20 mouse cellular contexts compared by ENCODE assay signal in genomic region chr13:70729996-70730395, GRCm38 (mm10).
DNase-seq lines count a peak whose midpoint lies in the region.
"Had no signal": no experiment of that assay in that cellular context is flagged by ENCODE, and none has a peak within 500 bp of the region (broad histone marks: within the 10 kb centered on the region; RNA-seq: fewer than 3 reads in every experiment).

No protein-coding gene starts in this region.

- intact Hi-C loops in gastrocnemius, postnatal 14 days (cut with DNase I; ENCODE audit: low total_unique reads) = no loop called here
- intact Hi-C loops in left cerebral cortex, postnatal 4 days (cut with DNase I) = no loop called here

- no peaks in the 10 kb centered on the region for H3K9me3 ChIP-seq in embryonic facial prominence, embryonic 10.5 days
- H3K9me3 ChIP-seq: forebrain, embryonic 12.5 days; hindbrain, embryonic 12.5 days; liver, embryonic 12.5 days; midbrain, embryonic 13.5 days had no signal

- 44% methylated on average over 5 of the region's 5 CpGs for WGBS in embryonic facial prominence, embryonic 10.5 days

- H3K4me3 ChIP-seq in embryonic facial prominence, embryonic 10.5 days = no peak overlapping the region
- H3K4me3 ChIP-seq: forebrain, embryonic 12.5 days; hindbrain, embryonic 12.5 days; layer of hippocampus, adult 2 months; liver, embryonic 12.5 days; midbrain, embryonic 13.5 days had no signal

- peak; percentile 9 for DNase-seq in gastrocnemius, postnatal 14 days
- no peak for DNase-seq in gastrocnemius, postnatal 10 days
- DNase-seq in lung, postnatal 36 days = peak; percentile 6
- DNase-seq in lung, postnatal 10 days = no peak
- DNase-seq in embryonic facial prominence, embryonic 10.5 days (ENCODE audit: low spot score) = no peak
- no peak for DNase-seq in adrenal gland, adult 8-10 months
- no peak for DNase-seq in left cerebral cortex, postnatal 4 days
- DNase-seq: adrenal gland, postnatal 25 days; cerebellum, adult 11-12 months; cerebellum, postnatal 25 days; embryo, embryonic 11 days; kidney, adult 8-10 months; layer of hippocampus, postnatal 36 days; lung, embryonic 14.5 days; thymus, postnatal 36 days had no signal

- H3K4me1 ChIP-seq in embryonic facial prominence, embryonic 10.5 days = peaks cover 45% of the 10 kb centered on the region

- H3K27ac ChIP-seq in embryonic facial prominence, embryonic 10.5 days (replicated peaks) = 0 out of 2 replicates have a peak overlapping the region, but pooled peaks have one; percentile 41
- H3K27ac ChIP-seq: forebrain, embryonic 12.5 days; hindbrain, embryonic 12.5 days; layer of hippocampus, adult 2 months; liver, embryonic 12.5 days; midbrain, embryonic 13.5 days had no signal

- no peaks in the 10 kb centered on the region for H3K36me3 ChIP-seq in embryonic facial prominence, embryonic 10.5 days (replicated peaks)
- H3K36me3 ChIP-seq: forebrain, embryonic 12.5 days; hindbrain, embryonic 12.5 days; liver, embryonic 12.5 days; midbrain, embryonic 13.5 days had no signal

- H3K27me3 ChIP-seq in embryonic facial prominence, embryonic 10.5 days (replicated peaks; ENCODE audit: low read depth, poor library complexity, severe bottlenecking) = no peaks in the 10 kb centered on the region
- H3K27me3 ChIP-seq: forebrain, embryonic 12.5 days; hindbrain, embryonic 12.5 days; liver, embryonic 12.5 days; midbrain, embryonic 13.5 days had no signal

Comparison
In these comparisons a context has a peak if more than half of its experiments do, and no peak if none do; other contexts are left out.
1. DNase-seq: peak in gastrocnemius, postnatal 14 days (single experiment) and lung, postnatal 36 days (single experiment); none in gastrocnemius, postnatal 10 days (single experiment), lung, postnatal 10 days (single experiment), embryonic facial prominence, embryonic 10.5 days (single experiment), adrenal gland, adult 8-10 months (single experiment) and left cerebral cortex, postnatal 4 days (single experiment).